Mouse (Mus musculus): ENCODE data around the gene Cenpm. TPM values are rescaled to one million over a fixed set of nuclear protein-coding genes. Genes with fewer than 3 reads are reported as not detected.

Cenpm gene
- 3.3 and 9.3 TPM in 2 replicates for polyA plus RNA-seq (2012; rRNA removed; ENCODE audit: low replicate concordance)

DNA sequence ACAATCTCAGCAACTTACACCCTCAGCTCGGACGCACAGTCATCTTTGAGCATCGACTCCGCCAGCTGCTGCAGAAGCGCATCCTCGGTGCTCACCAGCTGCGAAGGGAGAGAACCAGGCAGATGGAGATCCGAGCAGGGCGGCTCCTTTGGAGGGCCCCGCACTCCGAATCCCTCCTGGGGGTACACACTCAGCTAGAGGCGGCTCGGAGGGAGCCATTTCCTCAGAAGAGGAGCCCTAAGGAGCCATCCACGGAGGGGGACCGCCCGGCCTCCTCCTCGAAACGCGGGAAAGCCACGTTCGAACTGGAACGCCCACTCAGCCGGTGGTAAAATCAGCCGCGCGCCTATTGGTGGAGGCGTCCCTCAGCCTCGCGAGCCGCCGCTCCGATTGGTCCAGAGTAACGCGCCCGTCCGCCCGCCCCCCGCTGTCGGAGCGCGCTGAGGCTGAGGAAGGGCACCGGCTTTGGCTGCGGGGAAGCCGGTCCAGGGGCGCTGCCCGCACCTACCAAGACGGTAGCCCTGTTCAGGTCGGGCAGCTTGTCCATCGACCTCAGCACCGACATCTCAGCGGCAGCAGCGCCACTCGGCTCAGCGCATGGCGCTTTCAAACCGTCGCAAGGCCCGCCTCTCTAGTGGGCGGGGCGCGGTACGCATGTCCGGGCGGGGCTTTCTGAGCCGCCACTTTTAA lies at the start of gene Cenpm:
Gene Cenpm, minus strand, starts transcription at position 634 of the 690 bp plus-strand sequence.

DNA sequence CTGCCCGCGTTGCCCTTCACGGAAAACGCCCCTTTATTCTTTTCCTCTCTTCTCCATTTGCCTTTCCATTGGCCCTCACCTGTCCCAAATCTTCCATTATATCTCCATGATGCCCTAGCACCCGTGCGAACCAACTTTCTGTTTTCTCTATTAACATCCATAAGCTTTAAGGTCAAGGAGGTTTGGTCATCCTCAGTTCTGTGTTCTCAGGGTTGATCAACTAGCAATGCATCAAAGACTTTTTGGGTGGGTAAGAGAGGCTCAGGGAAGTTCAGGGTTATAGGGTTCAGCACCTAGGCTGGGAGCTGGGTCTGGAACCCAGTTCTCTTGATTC lies 30.0 kb upstream of the Cenpm start, which contains the start of gene Sept3:
Gene Sept3, plus strand, starts transcription at position 301 of the 334 bp plus-strand sequence.

DNA sequence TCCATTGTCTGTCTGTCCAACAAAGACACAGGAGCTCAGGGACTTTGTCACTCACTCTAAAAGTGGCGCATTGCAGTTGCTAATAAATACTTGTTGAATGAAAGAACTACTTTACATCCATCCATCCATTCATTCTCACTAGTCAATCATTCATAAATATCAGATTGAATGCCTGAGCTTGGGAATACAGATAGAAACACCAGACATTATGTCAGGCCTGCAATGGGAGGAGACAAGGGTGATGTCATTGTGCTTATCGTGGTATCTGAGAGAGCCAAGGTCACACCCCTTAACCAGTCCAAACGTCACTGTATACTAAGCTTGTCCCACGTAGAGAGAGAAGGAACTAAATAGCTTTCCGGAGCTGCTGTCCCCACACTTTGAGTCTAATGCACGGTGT lies 7.5 kb upstream of the Cenpm start, which contains the start of gene 1500009C09Rik:
Gene 1500009C09Rik, plus strand, starts transcription at position 301 of the 400 bp plus-strand sequence.

GRCm38 (mm10) chr15:82223657-82224601 lies 20.6 kb downstream of the Cenpm start, which contains the start of gene Tnfrsf13c:
TSS of gene Tnfrsf13c (minus strand) at chr15:82224369.

GRCm38 (mm10) chr15:82212752-82213063 lies 31.8 kb downstream of the Cenpm start, which contains the start of gene Shisa8:
TSS of gene Shisa8 (minus strand) at chr15:82212815.

Other genes with a start within 250 kb of the Cenpm start
- gene Desi1, start 210.9 kb downstream of the Cenpm start, polyA plus RNA-seq (2012; rRNA removed; ENCODE audit: low replicate concordance), result 37.3 and 44.9 TPM in 2 replicates
- gene Snu13, start 197.2 kb downstream of the Cenpm start, polyA plus RNA-seq (2012; rRNA removed; ENCODE audit: low replicate concordance), result 53.7 and 64.9 TPM in 2 replicates
- gene 4930407I10Rik, start 185.6 kb downstream of the Cenpm start, polyA plus RNA-seq (2012; rRNA removed; ENCODE audit: low replicate concordance), result not detected in 2 replicates
- gene Mei1, start 174.8 kb downstream of the Cenpm start, polyA plus RNA-seq (2012; rRNA removed; ENCODE audit: low replicate concordance), result 0.04 TPM in 1 of 2 replicates, not detected in the other
- gene Ccdc134, start 116.8 kb downstream of the Cenpm start, polyA plus RNA-seq (2012; rRNA removed; ENCODE audit: low replicate concordance), result 10.5 and 12.5 TPM in 2 replicates
- gene Srebf2, start 97.6 kb downstream of the Cenpm start, polyA plus RNA-seq (2012; rRNA removed; ENCODE audit: low replicate concordance), result 145 and 311 TPM in 2 replicates
- 1.4 and 7.0 TPM in 2 replicates for gene Shisa8, start 31.9 kb downstream of the Cenpm start, polyA plus RNA-seq (2012; rRNA removed; ENCODE audit: low replicate concordance)
- 23.3 and 82.5 TPM in 2 replicates for gene Tnfrsf13c, start 20.4 kb downstream of the Cenpm start, polyA plus RNA-seq (2012; rRNA removed; ENCODE audit: low replicate concordance)
- gene 1500009C09Rik, start 7.6 kb upstream of the Cenpm start, polyA plus RNA-seq (2012; rRNA removed; ENCODE audit: low replicate concordance), result 0.16 TPM in 1 of 2 replicates, not detected in the other
- 2.9 and 3.2 TPM in 2 replicates for gene Sept3, start 30.1 kb upstream of the Cenpm start, polyA plus RNA-seq (2012; rRNA removed; ENCODE audit: low replicate concordance)
- gene Wbp2nl, start 54.2 kb upstream of the Cenpm start, polyA plus RNA-seq (2012; rRNA removed; ENCODE audit: low replicate concordance), result not detected in 2 replicates
- gene Naga, start 94.2 kb upstream of the Cenpm start, polyA plus RNA-seq (2012; rRNA removed; ENCODE audit: low replicate concordance), result 160 and 212 TPM in 2 replicates
- 2.2 and 3.2 TPM in 2 replicates for gene Pheta2, start 94.2 kb upstream of the Cenpm start, polyA plus RNA-seq (2012; rRNA removed; ENCODE audit: low replicate concordance)
- 158 and 195 TPM in 2 replicates for gene Smdt1, start 94.2 kb upstream of the Cenpm start, polyA plus RNA-seq (2012; rRNA removed; ENCODE audit: low replicate concordance)
- gene Ndufa6, start 109.6 kb upstream of the Cenpm start, polyA plus RNA-seq (2012; rRNA removed; ENCODE audit: low replicate concordance), result 232 and 241 TPM in 2 replicates
- gene Cyp2d22, start 135.5 kb upstream of the Cenpm start, polyA plus RNA-seq (2012; rRNA removed; ENCODE audit: low replicate concordance), result 48.6 and 64.4 TPM in 2 replicates
- not detected in 2 replicates for gene Cyp2d11, start 149.3 kb upstream of the Cenpm start, polyA plus RNA-seq (2012; rRNA removed; ENCODE audit: low replicate concordance)
- 7.2 TPM in 1 of 2 replicates, not detected in the other for gene Cyp2d10, start 162.4 kb upstream of the Cenpm start, polyA plus RNA-seq (2012; rRNA removed; ENCODE audit: low replicate concordance)
- 10.0 TPM in 1 of 2 replicates, not detected in the other for gene Cyp2d9, start 188.7 kb upstream of the Cenpm start, polyA plus RNA-seq (2012; rRNA removed; ENCODE audit: low replicate concordance)

Data from mammary gland, adult 2 months (tissue).